Mouse (Mus musculus): ENCODE measurements at regions not wholly inside any gene's neighbourhood (a gene's known extent, or its start where the extent isn't known, plus 50 kb on each side); places are given as distances from the start of the nearest gene placed in this dataset.

- H3K4me2 ChIP-seq: no peak overlapping the region
- H3K4me1 ChIP-seq (replicated peaks; ENCODE audit: control insufficient read depth, insufficient read depth, low read length): peaks cover 48% of the 10 kb centered on the region
- 0 out of 2 replicates have a peak overlapping the region, but pooled peaks have one; percentile 25 for H3K9ac ChIP-seq (ENCODE audit: low read depth, low read length)
- ATAC-seq (replicated peaks; ENCODE audit: low FRiP score) (no peak; the same call in 1 of the 2 replicates), DNase-seq (ENCODE audit: low spot score) (no peak)
- H3K4me3 ChIP-seq (ENCODE audit: low read depth, low read length): no peak overlapping the region
- H3K27me3 ChIP-seq (replicated peaks; ENCODE audit: control insufficient read depth, insufficient read depth, low read length): no peaks in the 10 kb centered on the region
- no peaks in the 10 kb centered on the region for H3K36me3 ChIP-seq (ENCODE audit: control insufficient read depth, insufficient read depth, low read length)
- H3K9me3 ChIP-seq (ENCODE audit: control insufficient read depth, low read length): no peaks in the 10 kb centered on the region
- H3K27ac ChIP-seq (ENCODE audit: low read depth, low read length): no peak overlapping the region
- WGBS: 21% methylated on average over 1 of the region's 1 CpGs
These were observed 217.1 kb upstream of the Hes1 start for GRCm38 (mm10) chr16:29847059-29847458.

GRCm38 (mm10) chr16:29847734-29848133, 216.4 kb upstream of the Hes1 start:
- Histone ChIP-seq H3K27ac (ENCODE audit: low read depth, low read length) (no peak overlapping the region), H3K4me1 (replicated peaks; ENCODE audit: control insufficient read depth, insufficient read depth, low read length) (peaks cover 48% of the 10 kb centered on the region), H3K27me3 (replicated peaks; ENCODE audit: control insufficient read depth, insufficient read depth, low read length) (no peaks in the 10 kb centered on the region), H3K36me3 (ENCODE audit: control insufficient read depth, insufficient read depth, low read length) (no peaks in the 10 kb centered on the region), H3K9me3 (ENCODE audit: control insufficient read depth, low read length) (no peaks in the 10 kb centered on the region), H3K4me3 (ENCODE audit: low read depth, low read length) (no peak overlapping the region), H3K9ac (ENCODE audit: low read depth, low read length) (no peak overlapping the region), H3K4me2 (no peak overlapping the region)
- WGBS: 70% methylated on average over 4 of the region's 4 CpGs
- ATAC-seq (replicated peaks; ENCODE audit: low FRiP score): no peak
- DNase-seq (ENCODE audit: low spot score): peak; percentile 27

DNA sequence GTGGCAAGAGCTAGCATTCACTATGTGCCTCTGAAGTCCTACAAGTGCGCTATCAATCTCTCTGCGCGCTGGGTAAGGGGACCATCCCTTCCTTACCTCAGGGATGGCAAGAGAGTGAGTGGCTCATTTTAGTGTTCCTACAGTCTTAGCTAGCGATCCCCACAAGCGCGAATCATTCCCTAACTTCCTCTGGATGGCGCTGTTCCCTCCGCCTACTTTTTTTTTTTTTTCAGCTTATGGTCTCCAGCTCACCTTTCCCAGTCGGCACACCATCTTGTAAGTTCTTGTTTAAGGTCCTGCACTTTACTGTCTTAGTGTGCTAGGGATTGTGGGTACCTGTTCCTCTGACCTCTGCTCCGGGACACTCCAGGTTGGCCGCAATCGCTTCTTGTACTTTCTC, 215.7 kb upstream of the Hes1 start:
- Histone ChIP-seq H3K4me1 (replicated peaks; ENCODE audit: control insufficient read depth, insufficient read depth, low read length) (peaks cover 42% of the 10 kb centered on the region), H3K27me3 (replicated peaks; ENCODE audit: control insufficient read depth, insufficient read depth, low read length) (no peaks in the 10 kb centered on the region), H3K9me3 (ENCODE audit: control insufficient read depth, low read length) (no peaks in the 10 kb centered on the region), H3K4me3 (ENCODE audit: low read depth, low read length) (no peak overlapping the region), H3K9ac (ENCODE audit: low read depth, low read length) (no peak overlapping the region), H3K27ac (ENCODE audit: low read depth, low read length) (no peak overlapping the region), H3K4me2 (no peak overlapping the region), H3K36me3 (ENCODE audit: control insufficient read depth, insufficient read depth, low read length) (no peaks in the 10 kb centered on the region)
- DNase-seq (ENCODE audit: low spot score) (peak; percentile 25), ATAC-seq (replicated peaks; ENCODE audit: low FRiP score) (no peak)
- 77% methylated on average over 12 of the region's 12 CpGs for WGBS

DNA sequence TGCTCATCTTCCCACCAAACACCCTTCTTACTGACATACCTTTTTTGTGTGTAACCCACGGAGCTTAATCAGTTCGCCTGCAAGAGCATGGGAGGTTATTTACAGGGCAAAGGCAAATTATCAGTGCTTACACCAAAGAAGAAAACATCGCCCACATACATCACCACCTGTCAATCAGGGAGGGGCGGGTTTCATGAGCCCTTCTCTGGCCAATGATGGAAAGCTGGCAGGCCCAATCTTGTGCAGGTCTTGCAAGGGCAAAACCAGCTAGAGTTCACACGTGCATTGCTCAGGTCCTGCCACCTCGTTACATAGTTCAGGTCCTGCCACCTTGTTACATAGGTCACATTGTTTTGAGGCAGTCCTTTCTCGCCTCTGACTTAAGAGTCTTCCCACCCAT, 214.7 kb upstream of the Hes1 start:
- no peak overlapping the region for H3K4me2 ChIP-seq
- peak; percentile 46; the same call in 1 of the 2 replicates for ATAC-seq (replicated peaks; ENCODE audit: low FRiP score)
- 51% methylated on average over 7 of the region's 7 CpGs for whole genome bisulfite sequencing
- no peak overlapping the region for H3K4me3 ChIP-seq (ENCODE audit: low read depth, low read length)
- H3K27ac ChIP-seq (ENCODE audit: low read depth, low read length): no peak overlapping the region
- H3K9ac ChIP-seq (ENCODE audit: low read depth, low read length): no peak overlapping the region
- H3K9me3 ChIP-seq (ENCODE audit: control insufficient read depth, low read length): no peaks in the 10 kb centered on the region
- H3K4me1 ChIP-seq (replicated peaks; ENCODE audit: control insufficient read depth, insufficient read depth, low read length): peaks cover 32% of the 10 kb centered on the region
- no peaks in the 10 kb centered on the region for H3K36me3 ChIP-seq (ENCODE audit: control insufficient read depth, insufficient read depth, low read length)
- DNase-seq (ENCODE audit: low spot score): no peak
- no peaks in the 10 kb centered on the region for H3K27me3 ChIP-seq (replicated peaks; ENCODE audit: control insufficient read depth, insufficient read depth, low read length)

DNA sequence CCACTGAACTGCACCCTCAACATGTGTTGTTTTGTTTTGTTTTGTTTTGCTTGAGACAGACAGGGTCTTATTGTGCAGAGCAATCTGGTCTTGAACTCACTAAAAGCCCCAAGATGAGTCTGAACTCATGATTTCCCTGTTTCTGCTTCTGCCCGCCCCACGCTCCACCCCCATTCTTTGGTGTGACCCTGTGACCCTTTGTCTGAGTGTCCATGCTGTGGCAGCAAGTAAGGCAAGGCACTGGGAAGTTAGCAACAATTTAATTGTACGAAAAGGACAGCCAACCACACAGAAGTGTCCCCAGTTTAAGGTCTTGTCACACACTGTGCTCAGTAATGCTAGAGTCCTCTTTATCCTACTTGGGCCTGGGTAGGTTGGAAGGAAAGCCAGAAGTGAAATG, 213.6 kb upstream of the Hes1 start:
- Histone ChIP-seq H3K4me3 (ENCODE audit: low read depth, low read length) (no peak overlapping the region), H3K27ac (ENCODE audit: low read depth, low read length) (no peak overlapping the region), H3K27me3 (replicated peaks; ENCODE audit: control insufficient read depth, insufficient read depth, low read length) (no peaks in the 10 kb centered on the region; the same call in 1 of the 2 replicates), H3K4me2 (no peak overlapping the region), H3K4me1 (replicated peaks; ENCODE audit: control insufficient read depth, insufficient read depth, low read length) (peaks cover 21% of the 10 kb centered on the region), H3K9me3 (ENCODE audit: control insufficient read depth, low read length) (no peaks in the 10 kb centered on the region), H3K9ac (ENCODE audit: low read depth, low read length) (no peak overlapping the region), H3K36me3 (ENCODE audit: control insufficient read depth, insufficient read depth, low read length) (no peaks in the 10 kb centered on the region)
- no peak for ATAC-seq (replicated peaks; ENCODE audit: low FRiP score)
- no peak for DNase-seq (ENCODE audit: low spot score)
- 60% methylated on average over 3 of the region's 3 CpGs for WGBS

- no peaks in the 10 kb centered on the region; the same call in 1 of the 2 replicates for H3K27me3 ChIP-seq (replicated peaks; ENCODE audit: control insufficient read depth, insufficient read depth, low read length)
- WGBS: 43% methylated on average over 9 of the region's 9 CpGs
- H3K27ac ChIP-seq (ENCODE audit: low read depth, low read length): no peak overlapping the region
- peaks cover 13% of the 10 kb centered on the region for H3K4me1 ChIP-seq (replicated peaks; ENCODE audit: control insufficient read depth, insufficient read depth, low read length)
- no peaks in the 10 kb centered on the region for H3K9me3 ChIP-seq (ENCODE audit: control insufficient read depth, low read length)
- ATAC-seq (replicated peaks; ENCODE audit: low FRiP score): no peak
- H3K36me3 ChIP-seq (ENCODE audit: control insufficient read depth, insufficient read depth, low read length): no peaks in the 10 kb centered on the region
- H3K4me3 ChIP-seq (ENCODE audit: low read depth, low read length): no peak overlapping the region
- no peak overlapping the region for H3K9ac ChIP-seq (ENCODE audit: low read depth, low read length)
- no peak overlapping the region for H3K4me2 ChIP-seq
- peak; percentile 30 for DNase-seq (ENCODE audit: low spot score)
These were observed 212.4 kb upstream of the Hes1 start for GRCm38 (mm10) chr16:29851827-29852226.

DNA sequence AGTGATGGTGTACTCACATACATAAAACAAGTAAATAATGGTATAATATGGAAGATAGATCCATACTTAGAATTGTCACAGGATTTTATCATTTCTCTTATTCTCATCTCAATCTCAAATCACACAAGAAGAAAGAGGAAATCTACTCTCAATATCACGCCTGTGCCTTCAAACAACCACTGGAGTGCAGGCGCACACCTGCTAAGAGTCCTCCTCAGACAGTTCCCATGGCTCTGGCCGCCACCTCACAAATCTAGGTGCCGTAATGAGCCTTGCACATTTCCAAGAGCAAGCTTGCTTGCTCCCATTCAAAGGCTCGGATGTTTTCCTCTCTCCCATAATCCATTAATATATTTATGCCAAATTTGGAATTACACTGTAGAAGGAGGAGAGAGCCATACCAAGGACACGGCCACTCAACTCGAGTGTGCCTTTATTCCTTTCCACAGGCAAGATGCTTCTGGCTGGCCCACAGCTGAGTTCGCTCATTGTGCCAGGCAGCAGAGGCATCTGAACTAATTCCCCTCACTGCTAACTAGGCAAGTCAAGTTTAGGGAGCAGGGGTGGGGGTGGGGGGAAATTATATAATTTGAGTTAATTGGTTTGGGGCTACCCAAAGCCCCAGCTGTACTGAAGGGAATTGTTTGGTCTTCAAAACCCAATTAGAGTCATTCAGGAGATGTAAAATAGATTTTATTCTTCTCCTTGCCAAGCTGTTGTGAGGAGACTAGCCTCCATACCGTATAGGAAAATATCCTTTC, 209.2 kb upstream of the Hes1 start:
- Histone ChIP-seq H3K4me1 (replicated peaks; ENCODE audit: control insufficient read depth, insufficient read depth, low read length) (0 out of 2 replicates have a peak, but pooled peaks cover 2% of the 10 kb centered on the region), H3K27me3 (replicated peaks; ENCODE audit: control insufficient read depth, insufficient read depth, low read length) (no peaks in the 10 kb centered on the region; the same call in 1 of the 2 replicates), H3K4me2 (no peak overlapping the region), H3K9me3 (ENCODE audit: control insufficient read depth, low read length) (no peaks in the 10 kb centered on the region), H3K36me3 (ENCODE audit: control insufficient read depth, insufficient read depth, low read length) (no peaks in the 10 kb centered on the region), H3K9ac (ENCODE audit: low read depth, low read length) (no peak overlapping the region), H3K4me3 (ENCODE audit: low read depth, low read length) (no peak overlapping the region), H3K27ac (ENCODE audit: low read depth, low read length) (no peak overlapping the region)
- ATAC-seq (replicated peaks; ENCODE audit: low FRiP score): no peak
- no peak for DNase-seq (ENCODE audit: low spot score)
- WGBS: 88% methylated on average over 9 of the region's 9 CpGs

- no peak overlapping the region for H3K4me3 ChIP-seq (ENCODE audit: low read depth, low read length)
- no peaks in the 10 kb centered on the region for H3K36me3 ChIP-seq (ENCODE audit: control insufficient read depth, insufficient read depth, low read length)
- peak; percentile 26 for DNase-seq (ENCODE audit: low spot score)
- no peak for ATAC-seq (replicated peaks; ENCODE audit: low FRiP score)
- WGBS: 86% methylated on average over 1 of the region's 1 CpGs
- H3K4me2 ChIP-seq: no peak overlapping the region
- no peak overlapping the region for H3K27ac ChIP-seq (ENCODE audit: low read depth, low read length)
- H3K27me3 ChIP-seq (replicated peaks; ENCODE audit: control insufficient read depth, insufficient read depth, low read length): no peaks in the 10 kb centered on the region; the same call in 1 of the 2 replicates
- no peaks in the 10 kb centered on the region for H3K9me3 ChIP-seq (ENCODE audit: control insufficient read depth, low read length)
- no peak overlapping the region for H3K9ac ChIP-seq (ENCODE audit: low read depth, low read length)
- H3K4me1 ChIP-seq (replicated peaks; ENCODE audit: control insufficient read depth, insufficient read depth, low read length): 0 out of 2 replicates have a peak, but pooled peaks cover 2% of the 10 kb centered on the region
These were observed 207.6 kb upstream of the Hes1 start for GRCm38 (mm10) chr16:29856545-29856944.

DNA sequence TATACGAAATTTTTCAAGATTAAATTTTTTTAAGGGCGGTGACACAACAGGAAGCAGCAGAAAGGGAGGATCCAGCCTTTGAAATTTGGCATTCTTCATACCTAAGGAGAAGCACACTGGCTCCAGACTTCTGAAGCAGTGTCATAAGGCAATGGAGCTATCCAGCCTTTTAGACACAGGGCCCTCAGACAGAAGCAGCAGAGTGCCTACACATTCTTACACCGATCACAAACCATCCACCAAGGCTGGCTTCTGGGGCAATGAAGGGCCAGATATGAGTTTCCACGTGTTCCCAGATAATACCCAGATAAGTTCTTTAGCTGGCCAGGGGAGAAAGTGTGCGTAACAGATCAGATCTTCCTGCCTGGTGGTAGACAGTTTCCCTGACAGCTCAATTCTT, 205.5 kb upstream of the Hes1 start:
- H3K27ac ChIP-seq (ENCODE audit: low read depth, low read length): no peak overlapping the region
- no peaks in the 10 kb centered on the region for H3K9me3 ChIP-seq (ENCODE audit: control insufficient read depth, low read length)
- H3K9ac ChIP-seq (ENCODE audit: low read depth, low read length): no peak overlapping the region
- WGBS: 67% methylated on average over 5 of the region's 5 CpGs
- H3K4me1 ChIP-seq (replicated peaks; ENCODE audit: control insufficient read depth, insufficient read depth, low read length): 0 out of 2 replicates have a peak, but pooled peaks cover 2% of the 10 kb centered on the region
- no peak for DNase-seq (ENCODE audit: low spot score)
- H3K36me3 ChIP-seq (ENCODE audit: control insufficient read depth, insufficient read depth, low read length): no peaks in the 10 kb centered on the region
- no peak for ATAC-seq (replicated peaks; ENCODE audit: low FRiP score)
- H3K4me3 ChIP-seq (ENCODE audit: low read depth, low read length): no peak overlapping the region
- no peaks in the 10 kb centered on the region; the same call in 1 of the 2 replicates for H3K27me3 ChIP-seq (replicated peaks; ENCODE audit: control insufficient read depth, insufficient read depth, low read length)
- H3K4me2 ChIP-seq: no peak overlapping the region

All from liver, embryonic 11.5 days (tissue).